Comparison of ENCODE assay signal across 12 mouse cellular contexts in genomic region chr16:75843653-75844062, GRCm38 (mm10).
DNase-seq lines count a peak whose midpoint lies in the region; ATAC-seq and TF ChIP-seq lines count a peak whose summit lies in the region.
"Had no signal": no experiment of that assay in that cellular context is flagged by ENCODE, and none has a peak within 500 bp of the region (broad histone marks: within the 10 kb centered on the region; RNA-seq: fewer than 3 reads in every experiment).

No protein-coding gene starts in this region.

- peak overlapping the region; percentile 30; the same call in 1 of the 2 replicates for H3K4me2 ChIP-seq in hindbrain, postnatal 0 days (ENCODE audit: low read depth, low read length)
- no peak overlapping the region for H3K4me2 ChIP-seq in hindbrain, embryonic 13.5 days

- H3K4me3 ChIP-seq in hindbrain, postnatal 0 days (ENCODE audit: low read length), result no peak overlapping the region
- H3K4me3 ChIP-seq in hindbrain, embryonic 13.5 days, result no peak overlapping the region

- no peaks in the 10 kb centered on the region for H3K9me3 ChIP-seq in hindbrain, postnatal 0 days (ENCODE audit: low read length)
- no peaks in the 10 kb centered on the region for H3K9me3 ChIP-seq in hindbrain, embryonic 13.5 days

- no peak for TF ChIP-seq CTCF in hindbrain, postnatal 0 days (IDR thresholded peaks at IDR 0.05; ENCODE audit: low read depth)

- ATAC-seq in hindbrain, postnatal 0 days, result peak; percentile 55; the same call in 1 of the 2 replicates
- no peak for ATAC-seq in hindbrain, embryonic 13.5 days (ENCODE audit: low FRiP score)
- ATAC-seq: intestine, embryonic 16.5 days had no signal

- H3K4me1 ChIP-seq in hindbrain, postnatal 0 days (ENCODE audit: insufficient read depth, low read length), result no peaks in the 10 kb centered on the region
- peaks cover 3% of the 10 kb centered on the region; the same call in 1 of the 2 replicates for H3K4me1 ChIP-seq in hindbrain, embryonic 13.5 days (replicated peaks)

- H3K9ac ChIP-seq in hindbrain, postnatal 0 days (replicated peaks; ENCODE audit: low read length), result no peak overlapping the region
- H3K9ac ChIP-seq in hindbrain, embryonic 13.5 days, result no peak overlapping the region

- H3K27me3 ChIP-seq in hindbrain, postnatal 0 days (ENCODE audit: insufficient read depth, low read length), result no peaks in the 10 kb centered on the region
- no peaks in the 10 kb centered on the region for H3K27me3 ChIP-seq in hindbrain, embryonic 13.5 days

- peak overlapping the region; percentile 11; the same call in 1 of the 2 replicates for H3K27ac ChIP-seq in hindbrain, postnatal 0 days
- no peak overlapping the region for H3K27ac ChIP-seq in hindbrain, embryonic 13.5 days

- peak; percentile 8 to 12 for DNase-seq in cerebellum, postnatal 25 days
- DNase-seq in cerebellum, adult 11 months, result no peak
- peak; percentile 47 for DNase-seq in hindbrain, postnatal 0 days (ENCODE audit: low spot score)
- peak; percentile 44 for DNase-seq in brain, adult 2 months (ENCODE audit: low read depth, low spot score)
- DNase-seq in layer of hippocampus, postnatal 10 days (ENCODE audit: low spot score in 2 of 2), result peak; percentile 10 to 15
- DNase-seq in urinary bladder, postnatal 4 days (ENCODE audit: low spot score in 2 of 2), result no peak
- no peak for DNase-seq in kidney, postnatal 10 days
- DNase-seq: adrenal gland, adult 8-10 months; kidney, postnatal 36 days; lung, adult 18-20 months had no signal

- no peaks in the 10 kb centered on the region for H3K36me3 ChIP-seq in hindbrain, postnatal 0 days (ENCODE audit: insufficient read depth, low read length)
- H3K36me3 ChIP-seq in hindbrain, embryonic 13.5 days, result no peaks in the 10 kb centered on the region

- WGBS in hindbrain, postnatal 0 days, result 32% methylated on average over 7 of the region's 7 CpGs
- WGBS in hindbrain, embryonic 13.5 days, result 56% methylated on average over 7 of the region's 7 CpGs

Comparison
In these comparisons a context has a peak if more than half of its experiments do, and no peak if none do; other contexts are left out.
1. DNase-seq: peak in cerebellum, postnatal 25 days (2 of 2), hindbrain, postnatal 0 days (single experiment), brain, adult 2 months (single experiment) and layer of hippocampus, postnatal 10 days (2 of 2); none in cerebellum, adult 11 months (single experiment), urinary bladder, postnatal 4 days (0 of 2) and kidney, postnatal 10 days (single experiment).